Mouse (Mus musculus) heart, postnatal 14 days (tissue): ENCODE results near the gene Ap1b1. TPM values are rescaled to one million over a fixed set of nuclear protein-coding genes. Genes with fewer than 3 reads are reported as not detected.

Source experiments
- DNase-seq, 2 experiments: peaks; one replicate each; pipeline ENCODE4 v3.0.0; 2021 to 2022
- intact Hi-C: fragments of 180-260 bp; cut with DNase I; formaldehyde crosslinking; loops from one replicate; pipeline ENCODE4 v1.15.1; 2025
- total RNA-seq, 2 experiments: library from RNA; stranded (reverse); gene quantifications; 2 replicates each; pipeline ENCODE4 v1.2.3; 2021

Ap1b1 gene
- total RNA-seq, 2 experiments from 2014 or later = 48.9 to 51.7 TPM

DNA sequence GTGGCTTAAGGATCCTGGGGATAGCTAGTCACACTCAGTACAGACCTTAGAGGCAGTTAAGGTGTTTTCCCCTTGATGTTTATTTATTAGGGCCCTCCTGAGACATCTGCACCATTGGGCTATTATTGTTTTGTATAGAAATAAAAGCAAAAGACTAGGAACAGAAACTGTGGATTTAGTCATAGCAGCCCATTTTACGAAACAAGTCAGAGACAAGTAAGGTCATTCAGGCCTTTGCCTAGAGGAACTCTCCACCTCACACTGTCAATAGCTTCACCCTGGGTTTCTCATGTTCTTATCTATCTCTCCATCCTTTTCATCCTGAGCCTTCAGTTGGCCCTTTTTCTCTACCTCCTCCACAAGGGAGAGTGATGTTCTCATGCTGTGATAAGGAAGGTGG, 38.5 kb downstream of the Ap1b1 start:
- DNase-seq = no peak
- intact Hi-C loops = no loop called here

DNA sequence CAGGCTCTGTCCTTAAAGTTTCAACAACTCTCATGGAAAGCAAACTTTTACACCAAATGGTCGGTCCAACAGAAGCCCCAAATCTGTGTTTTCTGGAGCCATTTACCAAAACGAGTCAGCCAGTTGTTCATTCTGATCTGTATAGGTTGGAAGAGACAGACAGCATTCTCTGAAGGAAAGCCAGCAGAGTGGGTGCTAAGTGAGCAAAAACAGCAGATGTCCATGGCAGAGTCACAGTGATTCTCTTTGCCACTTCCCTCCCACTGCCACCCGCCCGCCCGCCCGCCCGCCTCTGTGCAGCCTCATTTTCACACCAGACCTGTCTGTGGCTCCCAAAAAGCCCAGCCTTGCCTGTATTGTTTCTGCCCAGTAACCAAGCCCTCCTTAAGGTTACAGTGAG, 41.6 kb downstream of the Ap1b1 start:
- intact Hi-C loops = no loop called here
- DNase-seq = no peak

DNA sequence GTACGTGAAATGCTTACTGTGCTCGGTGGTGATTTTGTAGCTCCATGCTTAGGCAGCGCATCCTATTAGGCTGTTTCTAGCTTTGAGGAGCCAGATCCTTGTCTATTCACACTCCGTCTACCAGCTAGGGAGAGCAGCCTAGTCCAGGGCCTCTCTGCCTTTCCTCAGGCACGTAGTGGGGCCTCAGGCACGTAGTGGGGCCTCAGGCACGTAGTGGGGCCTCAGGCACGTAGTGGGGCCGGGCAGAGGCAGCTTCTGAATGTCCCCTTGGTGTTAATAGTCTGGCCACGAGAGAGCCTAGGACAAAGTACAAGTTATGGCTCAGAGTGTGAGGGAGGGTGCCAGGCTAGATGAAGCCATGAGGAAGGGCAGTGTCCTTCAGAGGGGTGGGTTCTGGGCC, 46.1 kb downstream of the Ap1b1 start:
- intact Hi-C loops = no loop called here
- DNase-seq = no peak

DNA sequence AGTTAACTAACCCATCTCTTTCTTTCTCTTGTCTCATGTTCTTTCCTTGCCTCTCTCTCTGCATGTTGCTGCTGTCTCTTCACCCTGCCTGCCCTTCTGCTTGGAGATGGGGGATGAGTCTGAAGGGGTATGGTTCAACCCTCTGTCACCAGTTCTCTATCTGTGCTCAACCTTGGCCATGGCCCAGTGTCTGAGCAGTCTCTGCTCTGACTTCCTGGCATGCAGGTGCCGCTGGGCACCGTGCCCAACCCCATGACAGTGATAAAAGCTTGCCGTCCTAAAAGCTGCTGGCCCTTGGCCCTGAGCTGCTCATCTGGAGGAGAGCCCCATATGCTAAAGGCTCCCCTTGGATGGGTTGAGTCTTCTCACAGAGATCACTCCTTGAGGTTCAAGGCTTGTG, 46.5 kb downstream of the Ap1b1 start:
- peak; percentile 73 to 76 for DNase-seq
- intact Hi-C loops = no loop called here

DNA sequence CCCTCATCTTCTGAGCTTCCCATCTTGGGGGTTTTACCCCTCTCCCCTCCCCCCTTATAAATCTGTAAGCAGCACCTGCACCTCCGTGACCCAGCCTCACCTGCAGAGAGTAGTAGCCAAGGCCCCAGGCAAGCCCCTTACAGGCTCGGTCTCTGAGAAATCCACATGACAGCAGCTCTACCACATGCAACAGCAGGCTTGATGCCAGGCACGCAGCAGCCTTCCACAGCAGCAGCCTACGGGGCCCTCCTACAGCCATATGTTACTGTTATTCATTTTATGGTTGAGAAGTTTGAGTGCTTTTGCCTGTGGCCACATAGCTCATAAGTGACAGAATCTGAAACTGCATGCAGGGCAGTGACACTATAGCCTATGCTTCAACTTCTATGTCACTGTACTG, 48.8 kb downstream of the Ap1b1 start:
- intact Hi-C loops = no loop called here
- no peak for DNase-seq

DNA sequence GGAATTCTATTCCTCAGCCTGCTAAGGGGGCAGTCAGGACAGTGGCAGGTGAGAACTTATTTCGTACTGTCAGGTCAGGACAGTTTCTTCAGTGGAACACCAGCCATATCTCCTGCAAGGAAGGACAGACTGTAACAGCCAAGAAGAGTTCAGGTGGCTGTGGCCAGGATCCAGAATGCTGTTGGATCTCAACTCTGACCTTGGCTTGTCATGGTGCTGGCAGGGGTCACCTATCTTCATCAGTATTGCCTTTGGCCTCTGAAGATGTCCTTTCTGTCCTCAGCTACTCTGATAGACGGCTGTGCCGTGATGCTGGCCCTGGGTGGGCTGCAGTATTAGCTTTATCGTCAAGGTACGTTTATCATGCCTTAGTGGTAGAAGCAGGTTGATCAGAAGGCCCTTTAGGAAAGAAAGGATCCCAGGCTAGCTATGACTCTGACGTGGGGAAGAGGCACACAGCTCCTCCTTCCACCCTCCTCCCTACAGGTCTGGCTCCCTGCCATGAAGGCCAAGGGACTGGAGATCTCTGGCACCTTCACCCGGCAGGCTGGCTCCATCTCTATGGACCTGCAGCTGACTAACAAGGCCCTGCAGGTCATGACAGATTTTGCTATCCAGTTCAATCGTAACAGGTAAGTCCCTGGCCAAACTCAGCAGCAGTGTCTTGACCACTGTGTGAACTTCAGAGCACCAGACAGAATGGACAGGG, 50.7 kb downstream of the Ap1b1 start:
- intact Hi-C loops = no loop called here
- DNase-seq = peak; percentile 37 to 42

DNA sequence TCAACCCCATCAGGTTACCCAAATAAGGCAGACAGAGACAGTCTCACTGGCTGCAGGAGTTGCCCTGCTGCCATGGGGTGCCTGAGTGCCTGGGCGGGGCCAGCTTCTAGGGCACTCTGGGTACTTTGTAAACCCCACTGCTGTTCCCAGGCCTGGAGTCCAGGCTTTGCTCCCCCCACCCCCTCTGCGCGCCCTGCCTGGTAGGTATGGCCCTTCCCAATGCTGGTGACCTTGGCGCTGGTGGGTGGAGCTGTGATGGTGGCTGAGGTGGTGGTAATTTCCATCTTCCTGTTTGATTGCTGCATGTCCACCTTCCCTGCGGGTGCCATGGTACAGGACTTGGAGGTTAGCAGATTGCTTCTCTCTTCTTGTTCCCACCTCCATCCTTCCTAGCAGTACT, 54.0 kb downstream of the Ap1b1 start:
- no peak for DNase-seq
- intact Hi-C loops = no loop called here

DNA sequence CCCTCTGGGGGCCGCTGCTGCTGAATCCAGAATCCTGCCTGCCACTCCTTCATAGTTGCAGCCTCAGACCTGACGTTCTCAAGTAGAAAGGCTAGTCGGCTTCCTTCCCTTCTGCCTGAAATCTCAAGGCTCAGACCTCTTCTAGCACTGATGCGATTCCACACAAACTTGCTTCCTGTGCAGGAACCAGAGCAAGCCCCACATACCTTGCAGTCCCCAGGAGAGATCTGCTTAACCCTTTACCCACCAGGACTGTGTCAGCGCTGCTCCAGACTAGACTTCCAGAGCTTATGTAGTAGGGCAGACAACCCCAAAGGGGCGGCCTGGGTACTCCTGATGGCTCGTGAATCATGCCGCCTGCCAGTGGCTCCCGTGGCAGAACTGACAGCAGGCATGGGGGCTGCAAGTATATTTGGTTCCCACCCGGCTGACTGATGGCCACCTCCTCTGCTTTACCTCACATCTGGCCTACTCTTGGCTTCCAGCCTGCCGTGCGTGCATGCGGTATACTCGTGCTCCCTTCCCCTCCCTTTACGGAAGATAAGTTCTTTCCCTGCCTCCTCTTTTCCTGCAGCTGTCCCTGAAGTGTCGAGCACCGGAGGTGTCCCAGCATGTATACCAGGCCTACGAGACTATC, 54.6 kb downstream of the Ap1b1 start:
- intact Hi-C loops = no loop called here
- DNase-seq = no peak

DNA sequence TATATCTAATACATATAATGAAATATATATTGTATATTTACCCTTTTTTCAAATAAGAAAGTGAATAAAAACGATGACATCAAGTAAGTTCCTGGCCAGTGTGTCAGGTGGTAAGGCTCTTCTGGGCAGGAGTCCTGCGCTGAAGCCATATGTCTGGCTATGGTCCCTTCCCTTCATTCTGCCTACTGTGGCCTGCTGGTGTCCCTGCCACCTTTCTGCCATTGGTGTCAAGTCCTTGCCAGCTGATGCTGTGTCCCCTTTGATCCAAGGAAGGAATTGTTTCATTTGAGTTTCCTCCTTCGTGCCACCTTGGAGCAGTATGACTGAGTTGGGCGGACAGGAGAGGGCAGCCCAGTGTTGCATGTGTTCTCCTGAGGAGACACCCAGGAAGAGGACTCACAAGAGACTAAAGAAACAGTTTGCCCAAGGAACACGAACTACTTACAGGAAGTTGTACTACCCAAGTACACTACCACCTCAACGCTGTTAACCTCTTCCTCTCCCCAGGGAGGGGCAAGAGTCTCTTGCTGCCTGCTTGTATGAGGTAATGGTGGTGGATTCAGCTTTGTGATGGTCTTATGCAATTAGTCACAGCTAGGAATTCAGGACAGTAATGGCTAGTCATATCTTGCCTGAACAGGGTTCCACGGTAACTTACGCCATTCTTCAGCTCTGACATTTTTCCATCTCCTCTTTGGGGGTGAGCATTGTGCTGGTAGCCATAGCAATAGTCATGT, 56.2 kb downstream of the Ap1b1 start:
- DNase-seq = no peak
- intact Hi-C loops = no loop called here

DNA sequence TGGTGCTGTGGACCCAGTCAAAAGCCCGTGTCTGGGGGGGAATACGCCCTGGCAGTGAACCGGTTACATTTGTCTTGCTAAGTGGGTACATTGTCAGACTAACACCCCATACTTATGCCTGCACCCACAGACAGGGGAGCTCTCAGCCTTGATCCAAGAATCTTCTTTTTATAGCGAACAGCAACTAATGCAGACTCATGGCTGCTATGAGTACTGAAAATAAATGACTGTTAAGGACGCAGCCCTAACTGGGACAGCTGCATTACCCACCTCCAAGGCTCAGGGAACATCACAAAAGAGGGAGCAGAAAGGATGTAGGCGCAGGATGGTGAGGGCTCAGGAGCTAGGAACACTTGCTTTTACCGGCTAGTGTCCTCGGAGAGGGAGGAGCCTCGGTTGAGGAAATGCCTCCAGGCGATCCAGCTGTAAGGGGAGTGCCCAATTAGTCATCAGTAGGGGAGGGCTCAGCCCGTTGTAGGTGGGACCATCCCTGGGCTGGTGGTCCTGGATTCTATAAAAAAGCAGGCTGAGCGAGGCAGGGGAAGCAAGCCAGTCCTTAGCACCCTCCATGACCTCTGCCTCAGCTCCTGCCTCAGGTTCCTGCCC, 59.8 kb downstream of the Ap1b1 start:
- DNase-seq = no peak
- intact Hi-C loops = no loop called here

DNA sequence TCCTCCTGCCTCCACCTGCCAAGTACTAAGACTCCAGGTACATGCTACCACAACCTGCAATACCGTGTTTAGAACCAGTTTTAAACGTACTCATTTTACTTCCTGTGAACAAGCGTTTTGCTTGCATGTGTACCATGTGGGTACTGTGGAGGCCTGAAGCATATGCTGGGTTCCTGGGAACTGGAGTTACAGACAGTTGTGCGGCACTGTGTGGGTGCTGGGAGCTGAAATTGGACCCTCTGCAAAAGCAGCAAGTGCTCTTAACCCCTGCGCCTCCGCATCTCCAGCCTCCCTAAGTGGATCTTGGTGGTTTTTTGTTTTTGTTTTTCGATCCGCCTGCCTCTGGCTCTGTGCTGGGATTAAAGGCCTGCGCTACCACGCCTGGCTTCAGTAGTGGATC, 65.0 kb downstream of the Ap1b1 start:
- no peak for DNase-seq
- intact Hi-C loops = no loop called here

DNA sequence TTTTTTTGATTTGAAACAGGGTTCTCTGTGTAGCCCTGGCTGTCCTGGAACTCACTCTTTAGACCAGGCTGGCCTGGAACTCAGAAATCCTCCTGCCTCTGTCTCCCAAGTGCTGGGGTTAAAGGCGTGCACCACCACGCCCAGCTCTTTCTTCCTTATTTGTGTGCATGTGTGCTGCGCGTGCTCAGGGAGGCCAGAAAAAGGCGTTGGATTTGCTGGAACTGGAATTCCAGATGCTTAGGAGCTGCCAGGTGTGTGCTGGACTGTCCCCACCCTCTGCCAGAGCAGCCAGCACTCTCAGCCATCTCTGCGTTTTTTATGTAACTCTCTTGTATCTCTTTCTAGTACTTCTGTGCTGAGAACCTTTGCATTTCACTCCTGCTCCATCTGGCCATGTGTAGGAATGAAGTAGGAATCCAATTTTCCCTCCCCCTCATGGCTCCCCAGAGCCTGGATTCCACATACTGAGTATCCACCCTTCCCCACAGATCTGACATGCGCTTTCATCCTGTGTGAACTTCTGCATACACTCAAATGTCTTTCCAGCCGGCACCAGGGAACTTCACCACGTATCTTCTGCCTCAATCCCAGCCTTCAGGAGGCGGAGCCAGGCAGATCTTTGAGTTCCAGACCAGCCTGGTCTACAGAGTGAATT, 65.7 kb downstream of the Ap1b1 start:
- no peak for DNase-seq

DNA sequence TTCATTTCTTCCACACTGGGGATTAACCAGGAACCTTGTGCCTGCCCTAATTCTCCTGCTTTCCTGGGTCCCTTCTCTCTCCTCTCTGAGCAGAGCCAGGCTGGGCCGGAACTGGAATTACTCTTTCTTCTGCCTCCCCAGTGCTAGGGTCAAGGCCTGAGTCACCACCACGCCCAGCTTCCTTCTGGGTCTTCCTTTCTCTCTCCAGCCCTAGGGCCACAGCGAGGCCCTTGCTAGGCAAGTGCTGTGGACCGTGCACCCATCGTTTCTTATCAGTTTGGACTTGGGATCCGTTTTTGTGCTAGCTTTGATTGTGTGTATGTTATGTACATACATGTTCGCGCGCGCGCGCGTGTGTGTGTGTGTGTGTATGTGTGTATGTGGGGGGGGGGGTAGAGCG, 67.5 kb downstream of the Ap1b1 start:
- no peak for DNase-seq
- intact Hi-C loops = no loop called here

More for the DNA sequence above, 65.7 kb downstream of the Ap1b1 start:
- intact Hi-C loops = no loop called here

DNA sequence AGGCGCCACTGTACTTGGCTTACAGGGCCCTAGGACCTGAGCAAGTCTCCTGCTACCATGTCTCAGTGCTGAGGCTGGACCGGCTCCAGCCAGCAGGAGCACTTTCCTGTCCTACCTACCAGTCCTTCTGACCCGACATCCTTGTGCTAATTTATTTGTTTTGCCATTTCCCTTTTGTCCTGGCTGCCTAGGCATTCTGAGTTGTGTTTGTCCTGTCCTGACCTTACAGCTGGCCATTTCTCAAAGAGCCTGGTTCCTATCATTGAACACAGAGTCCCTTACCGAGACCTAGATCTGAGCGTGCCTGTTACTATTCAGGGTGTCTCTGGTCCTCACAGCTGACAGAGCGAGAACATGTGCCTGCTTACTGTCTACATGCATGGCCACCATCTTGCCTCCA, 68.2 kb downstream of the Ap1b1 start:
- intact Hi-C loops = no loop called here
- DNase-seq = no peak

DNA sequence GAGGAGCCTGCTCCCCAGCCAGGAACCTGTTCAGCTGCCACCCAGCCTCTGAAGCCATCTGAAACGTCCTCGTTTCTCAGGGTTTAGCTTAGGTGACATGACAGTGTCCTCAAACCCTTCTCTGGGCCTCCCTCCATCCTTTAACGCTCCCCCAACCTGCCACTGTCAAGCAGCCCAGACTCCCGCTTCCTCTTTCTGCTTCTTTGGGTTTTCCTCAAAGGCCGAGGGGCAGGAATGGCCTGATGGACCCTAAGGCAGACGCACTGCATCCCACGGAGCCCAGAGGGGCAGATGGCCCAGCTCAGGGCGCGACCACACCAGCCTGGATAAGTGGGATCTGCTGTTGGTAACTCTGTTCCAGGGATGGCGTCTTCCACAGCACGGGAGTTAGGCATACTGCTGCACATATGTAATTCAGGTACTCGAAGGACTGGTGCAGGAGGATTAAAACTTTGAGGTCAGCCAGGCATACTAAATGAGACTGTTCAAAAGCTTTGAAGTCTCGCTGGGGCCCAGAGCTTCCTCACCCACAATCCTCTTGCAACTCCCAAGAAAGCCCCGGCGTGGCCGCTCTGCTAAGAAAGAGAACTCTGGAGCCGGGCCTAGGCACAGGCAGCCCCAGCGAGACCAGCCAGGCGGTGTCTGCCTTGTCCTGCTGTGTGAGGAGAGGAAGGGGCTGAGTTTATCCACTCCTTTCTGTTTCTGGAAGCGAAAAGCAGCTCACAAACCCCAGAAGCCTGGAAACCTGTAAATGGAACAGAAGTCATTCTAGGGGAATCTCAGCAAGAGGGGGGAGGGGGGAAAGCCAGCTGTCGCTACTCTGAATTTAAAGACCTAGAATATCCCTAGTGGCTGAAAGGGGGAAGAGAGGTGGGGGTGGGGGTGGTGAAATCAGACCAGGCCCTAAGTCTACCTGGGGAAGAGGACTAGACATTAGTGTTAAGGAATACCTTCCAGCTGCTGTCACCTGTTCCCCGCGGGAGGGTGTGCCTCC, 69.6 kb downstream of the Ap1b1 start:
- intact Hi-C loops = no loop called here
- DNase-seq = no peak

DNA sequence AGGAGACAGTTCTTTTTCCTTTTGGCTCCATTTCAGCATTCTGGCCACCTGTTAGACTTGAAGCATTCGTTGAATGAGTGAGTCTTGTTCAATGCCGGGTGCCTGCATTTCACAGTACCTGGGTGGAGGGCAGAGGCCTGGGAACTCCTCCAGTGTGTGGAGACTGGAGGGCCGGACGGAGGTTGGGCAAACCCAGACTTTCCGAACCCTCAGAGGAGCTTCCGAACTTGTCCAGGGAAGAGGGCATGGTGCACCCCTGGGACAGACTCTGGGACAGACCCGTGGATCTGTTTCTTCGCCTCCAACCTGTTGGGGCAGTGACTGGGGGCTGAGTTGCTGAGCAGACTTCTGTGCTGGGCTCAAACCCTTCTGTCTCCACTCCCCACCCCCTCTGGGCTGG, 70.4 kb downstream of the Ap1b1 start:
- DNase-seq = no peak
- intact Hi-C loops = no loop called here

DNA sequence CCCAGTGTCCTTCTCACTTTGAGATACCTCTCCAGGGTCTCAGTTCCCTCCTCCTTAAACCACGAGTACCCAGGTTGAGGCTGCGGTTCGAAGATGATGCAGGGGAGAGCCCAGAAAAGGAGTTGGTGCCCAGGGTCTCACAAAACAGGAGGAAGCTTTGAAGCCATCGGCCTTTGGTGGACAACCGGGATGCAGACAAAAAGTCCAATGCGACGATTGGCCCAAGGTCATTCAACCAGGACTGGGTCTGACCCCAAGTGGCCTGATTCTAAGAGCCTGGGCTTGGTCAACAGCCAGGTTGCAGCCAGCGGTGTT, 70.9 kb downstream of the Ap1b1 start:
- intact Hi-C loops = no loop called here
- DNase-seq = no peak

DNA sequence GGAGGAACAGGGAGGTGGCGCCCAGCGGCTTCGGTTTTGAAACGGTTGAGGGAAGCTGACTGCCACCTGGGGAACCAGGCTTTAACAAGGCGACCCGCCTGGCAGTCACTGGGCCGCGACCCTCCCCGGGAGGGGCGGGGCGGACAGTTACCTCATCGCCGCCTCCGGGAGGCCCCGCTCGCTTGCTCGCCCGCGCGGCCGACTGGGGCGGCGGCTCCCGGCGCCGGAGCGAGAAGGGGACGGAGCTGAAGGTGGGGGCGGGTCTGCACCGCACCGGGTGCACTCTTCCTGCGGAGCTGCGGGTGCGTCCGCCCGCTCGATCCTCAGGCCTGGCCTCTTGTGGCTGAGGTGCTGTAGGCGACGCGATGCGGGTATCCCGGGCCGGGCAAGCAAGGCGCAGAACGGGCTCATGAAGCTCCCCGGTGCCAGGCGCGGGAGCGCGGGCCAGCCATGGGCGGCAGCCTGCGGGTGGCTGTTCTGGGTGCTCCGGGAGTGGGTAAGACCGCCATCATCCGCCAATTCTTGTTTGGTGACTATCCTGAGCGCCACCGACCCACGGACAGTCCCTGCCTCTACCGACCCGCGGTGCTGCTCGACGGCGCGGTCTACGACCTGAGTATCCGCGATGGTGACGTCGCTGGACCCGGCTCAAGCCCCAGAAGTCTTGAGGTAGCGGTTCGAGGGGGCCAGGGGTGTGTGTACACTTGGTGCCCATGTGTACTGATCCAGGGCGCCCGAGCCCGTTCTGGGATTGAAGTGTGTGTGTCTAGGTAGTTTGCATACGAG, 71.4 kb downstream of the Ap1b1 start, which contains the start of gene Rasl10a:
Gene Rasl10a (plus strand): TSS at position 273 of the 786 bp plus-strand sequence.
- intact Hi-C loops = no loop called here
- peak; percentile 45 to 51 for DNase-seq

DNA sequence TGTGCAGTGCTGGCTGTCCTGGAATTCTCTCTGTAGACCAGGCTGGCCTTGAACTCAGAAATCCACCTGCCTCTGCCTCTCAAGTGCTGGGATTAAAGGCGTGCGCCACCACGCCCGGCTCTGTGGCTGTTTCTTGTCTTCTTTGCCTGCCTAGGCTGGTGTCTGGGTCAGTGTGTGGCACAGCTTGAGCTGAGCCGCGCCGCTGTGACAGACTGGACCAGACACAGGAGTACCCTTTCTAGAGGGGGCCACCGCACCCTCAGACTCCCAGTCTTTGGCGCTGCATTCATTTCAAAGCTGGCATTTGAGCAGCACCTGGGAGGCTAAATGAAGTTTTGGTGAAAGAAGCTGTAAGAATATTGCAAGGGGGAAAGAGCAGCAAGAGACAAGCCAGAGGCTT, 72.2 kb downstream of the Ap1b1 start:
- intact Hi-C loops = no loop called here

More for the DNA sequence above, 72.2 kb downstream of the Ap1b1 start:
- no peak for DNase-seq
